Mouse (Mus musculus): ENCODE measurements around the gene Psmb7. TPM values are rescaled to one million over a fixed set of nuclear protein-coding genes. Genes with fewer than 3 reads are reported as not detected.
A peak's percentile ranks its signal among the peaks of the same experiment; 100 is the strongest.

Gene Psmb7
- polyA plus RNA-seq, 1 experiment from 2014 or later, result 220 TPM

DNA sequence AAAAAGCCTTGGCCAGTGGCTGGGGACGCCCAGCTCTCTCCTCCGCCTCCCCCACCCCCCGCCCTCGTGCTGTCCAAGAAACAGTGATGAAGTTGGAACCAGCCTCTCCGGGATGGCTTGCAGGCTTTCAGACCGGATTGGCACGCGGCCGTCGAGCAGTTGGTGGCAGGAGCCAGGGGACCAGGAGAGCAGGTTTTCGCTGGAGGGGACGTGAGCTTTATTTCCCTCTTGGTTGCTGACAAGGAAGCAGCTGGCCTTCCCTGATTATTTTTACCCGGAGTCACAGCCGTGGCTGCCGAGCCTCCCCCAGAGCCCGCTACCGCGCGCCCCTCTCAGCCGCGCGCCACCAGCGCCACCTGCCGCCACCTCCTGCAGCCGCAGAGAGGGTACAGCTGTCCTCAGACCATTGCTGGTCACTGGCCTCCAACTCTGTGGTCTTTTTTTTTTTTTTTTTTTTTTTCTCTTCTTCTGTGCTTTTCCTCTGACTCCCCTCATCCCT, 14.5 kb upstream of the Psmb7 start:
- peak; percentile 94 for ATAC-seq (replicated peaks; ENCODE audit: low FRiP score, low read depth)
- TF ChIP-seq CTCF (IDR thresholded peaks at IDR 0.05; ENCODE audit: low read depth), result peak; percentile 90
- Histone ChIP-seq H3K27me3 (ENCODE audit: insufficient read depth, low read length) (no peaks in the 10 kb centered on the region), H3K4me1 (replicated peaks; ENCODE audit: insufficient read depth, low read length) (no peaks in the 10 kb centered on the region), H3K9me3 (replicated peaks; ENCODE audit: low read length) (no peaks in the 10 kb centered on the region), H3K4me2 (ENCODE audit: low read length) (peak overlapping the region; percentile 56), H3K36me3 (ENCODE audit: insufficient read depth, low read length) (no peaks in the 10 kb centered on the region), H3K9ac (ENCODE audit: low read depth, low read length) (no peak overlapping the region), H3K4me3 (replicated peaks; ENCODE audit: low read depth, low read length) (peak overlapping the region; percentile 26), H3K27ac (no peak overlapping the region)
- under 1% methylated on average over 25 of the region's 25 CpGs for WGBS
- DNase-seq (ENCODE audit: low spot score), result peak; percentile 87

GRCm38 (mm10) chr2:38653694-38654093, 9.8 kb upstream of the Psmb7 start:
- no peak overlapping the region for H3K27ac ChIP-seq
- no peak for TF ChIP-seq CTCF (IDR thresholded peaks at IDR 0.05; ENCODE audit: low read depth)
- WGBS, result 87% methylated on average over 2 of the region's 2 CpGs
- no peak overlapping the region for H3K4me3 ChIP-seq (replicated peaks; ENCODE audit: low read depth, low read length)
- DNase-seq (ENCODE audit: low spot score) (no peak), ATAC-seq (replicated peaks; ENCODE audit: low FRiP score, low read depth) (no peak)
- no peak overlapping the region for H3K9ac ChIP-seq (ENCODE audit: low read depth, low read length)
- H3K4me2 ChIP-seq (ENCODE audit: low read length), result no peak overlapping the region
- H3K9me3 ChIP-seq (replicated peaks; ENCODE audit: low read length), result no peaks in the 10 kb centered on the region
- H3K4me1 ChIP-seq (replicated peaks; ENCODE audit: insufficient read depth, low read length), result no peaks in the 10 kb centered on the region
- H3K27me3 ChIP-seq (ENCODE audit: insufficient read depth, low read length), result no peaks in the 10 kb centered on the region
- H3K36me3 ChIP-seq (ENCODE audit: insufficient read depth, low read length), result no peaks in the 10 kb centered on the region

GRCm38 (mm10) chr2:38653293-38653619, 9.4 kb upstream of the Psmb7 start:
- no peak for TF ChIP-seq CTCF (IDR thresholded peaks at IDR 0.05; ENCODE audit: low read depth)
- ATAC-seq (replicated peaks; ENCODE audit: low FRiP score, low read depth) (no peak), DNase-seq (ENCODE audit: low spot score) (no peak)
- 95% methylated on average over 5 of the region's 5 CpGs for WGBS
- H3K36me3 ChIP-seq (ENCODE audit: insufficient read depth, low read length), result no peaks in the 10 kb centered on the region
- no peak overlapping the region for H3K9ac ChIP-seq (ENCODE audit: low read depth, low read length)
- no peaks in the 10 kb centered on the region for H3K9me3 ChIP-seq (replicated peaks; ENCODE audit: low read length)
- H3K4me3 ChIP-seq (replicated peaks; ENCODE audit: low read depth, low read length), result no peak overlapping the region
- H3K4me1 ChIP-seq (replicated peaks; ENCODE audit: insufficient read depth, low read length), result no peaks in the 10 kb centered on the region
- H3K27me3 ChIP-seq (ENCODE audit: insufficient read depth, low read length), result no peaks in the 10 kb centered on the region
- H3K27ac ChIP-seq, result no peak overlapping the region
- H3K4me2 ChIP-seq (ENCODE audit: low read length), result no peak overlapping the region

DNA sequence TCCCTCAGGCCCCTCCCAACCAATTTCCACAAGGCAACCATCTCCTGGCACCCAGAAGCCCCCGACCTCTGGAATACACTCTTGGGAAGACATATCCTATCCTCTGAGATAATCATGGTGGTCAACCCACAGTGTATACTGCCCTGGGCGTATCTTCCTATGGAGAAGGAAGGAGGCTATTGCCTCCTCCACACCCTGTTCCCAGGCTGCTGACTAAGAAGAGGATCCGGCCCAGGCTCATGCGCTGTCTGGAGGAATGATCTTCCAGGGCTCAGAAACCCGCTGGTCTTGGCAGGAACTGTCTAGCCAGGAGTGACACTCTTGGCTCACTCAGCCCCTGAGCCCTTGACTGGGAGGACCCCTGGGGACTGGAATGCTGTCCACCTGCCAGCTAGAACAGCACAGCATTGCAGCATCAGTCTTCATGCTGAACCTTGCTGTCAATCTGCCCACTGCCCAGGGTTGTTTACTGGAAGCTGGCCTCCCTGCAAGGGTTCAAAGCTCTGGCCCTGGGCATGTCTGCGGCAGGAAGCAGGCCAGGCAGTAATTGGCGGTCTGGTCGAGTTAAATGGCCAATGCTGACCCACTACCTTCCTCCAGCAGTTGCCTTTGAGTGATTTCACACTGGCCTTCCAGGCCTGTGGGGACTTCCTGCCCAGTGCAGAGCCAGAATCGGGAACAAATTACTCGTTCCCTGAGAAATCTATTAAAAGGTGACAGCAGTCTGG, 8.8 kb upstream of the Psmb7 start:
- no peak for ATAC-seq (replicated peaks; ENCODE audit: low FRiP score, low read depth)
- 55% methylated on average over 10 of the region's 10 CpGs for WGBS

DNA sequence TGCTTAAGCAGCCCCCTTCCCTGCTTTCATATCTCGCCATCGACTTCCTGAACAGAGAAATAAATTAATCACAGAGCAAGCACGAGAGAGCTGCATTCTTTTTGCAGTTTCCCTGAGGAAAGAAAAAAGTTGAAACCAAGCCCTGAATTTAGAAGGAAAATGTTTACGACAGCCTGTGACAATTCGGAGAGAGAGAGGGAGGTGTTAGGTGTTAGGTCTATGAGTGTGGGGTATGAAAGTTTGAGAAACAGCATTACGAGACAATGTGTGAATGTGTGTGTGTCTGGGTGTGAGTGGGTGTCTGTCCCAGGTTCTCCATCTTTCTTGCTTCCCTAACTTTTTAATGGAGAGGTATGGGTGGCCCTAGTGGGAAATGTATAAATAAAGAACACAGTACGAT, 8.2 kb upstream of the Psmb7 start:
- ATAC-seq (replicated peaks; ENCODE audit: low FRiP score, low read depth), result no peak
- no peaks in the 10 kb centered on the region for H3K9me3 ChIP-seq (replicated peaks; ENCODE audit: low read length)
- H3K4me2 ChIP-seq (ENCODE audit: low read length), result no peak overlapping the region
- no peak overlapping the region for H3K9ac ChIP-seq (ENCODE audit: low read depth, low read length)
- H3K4me1 ChIP-seq (replicated peaks; ENCODE audit: insufficient read depth, low read length), result no peaks in the 10 kb centered on the region
- no peaks in the 10 kb centered on the region for H3K27me3 ChIP-seq (ENCODE audit: insufficient read depth, low read length)
- no peak overlapping the region for H3K4me3 ChIP-seq (replicated peaks; ENCODE audit: low read depth, low read length)
- DNase-seq (ENCODE audit: low spot score), result no peak
- WGBS, result 66% methylated on average over 7 of the region's 7 CpGs
- no peak for TF ChIP-seq CTCF (IDR thresholded peaks at IDR 0.05; ENCODE audit: low read depth)
- H3K36me3 ChIP-seq (ENCODE audit: insufficient read depth, low read length), result no peaks in the 10 kb centered on the region
- H3K27ac ChIP-seq, result no peak overlapping the region

More for the DNA sequence above, 8.8 kb upstream of the Psmb7 start:
- no peak for TF ChIP-seq CTCF (IDR thresholded peaks at IDR 0.05; ENCODE audit: low read depth)
- no peak for DNase-seq (ENCODE audit: low spot score)
- Histone ChIP-seq H3K36me3 (ENCODE audit: insufficient read depth, low read length) (no peaks in the 10 kb centered on the region), H3K4me1 (replicated peaks; ENCODE audit: insufficient read depth, low read length) (no peaks in the 10 kb centered on the region), H3K27ac (no peak overlapping the region), H3K4me3 (replicated peaks; ENCODE audit: low read depth, low read length) (no peak overlapping the region), H3K9me3 (replicated peaks; ENCODE audit: low read length) (no peaks in the 10 kb centered on the region), H3K4me2 (ENCODE audit: low read length) (no peak overlapping the region), H3K27me3 (ENCODE audit: insufficient read depth, low read length) (no peaks in the 10 kb centered on the region), H3K9ac (ENCODE audit: low read depth, low read length) (no peak overlapping the region)

- TF ChIP-seq CTCF (IDR thresholded peaks at IDR 0.05; ENCODE audit: low read depth), result no peak
- H3K4me3 ChIP-seq (replicated peaks; ENCODE audit: low read depth, low read length), result no peak overlapping the region
- DNase-seq (ENCODE audit: low spot score) (no peak), ATAC-seq (replicated peaks; ENCODE audit: low FRiP score, low read depth) (no peak)
- no peak overlapping the region for H3K9ac ChIP-seq (ENCODE audit: low read depth, low read length)
- no peaks in the 10 kb centered on the region for H3K27me3 ChIP-seq (ENCODE audit: insufficient read depth, low read length)
- H3K4me1 ChIP-seq (replicated peaks; ENCODE audit: insufficient read depth, low read length), result no peaks in the 10 kb centered on the region
- no peaks in the 10 kb centered on the region for H3K36me3 ChIP-seq (ENCODE audit: insufficient read depth, low read length)
- no peak overlapping the region for H3K27ac ChIP-seq
- no peaks in the 10 kb centered on the region for H3K9me3 ChIP-seq (replicated peaks; ENCODE audit: low read length)
- H3K4me2 ChIP-seq (ENCODE audit: low read length), result no peak overlapping the region
- WGBS, result 71% methylated on average over 1 of the region's 1 CpGs
Measured at GRCm38 (mm10) chr2:38650340-38650739, 6.5 kb upstream of the Psmb7 start.

GRCm38 (mm10) chr2:38647661-38648060, 3.8 kb upstream of the Psmb7 start:
- 63% methylated on average over 7 of the region's 7 CpGs for WGBS

More at GRCm38 (mm10) chr2:38647661-38648060, 3.8 kb upstream of the Psmb7 start:
- Histone ChIP-seq H3K4me2 (ENCODE audit: low read length) (no peak overlapping the region), H3K9ac (ENCODE audit: low read depth, low read length) (no peak overlapping the region), H3K4me3 (replicated peaks; ENCODE audit: low read depth, low read length) (no peak overlapping the region), H3K9me3 (replicated peaks; ENCODE audit: low read length) (no peaks in the 10 kb centered on the region), H3K27me3 (ENCODE audit: insufficient read depth, low read length) (no peaks in the 10 kb centered on the region), H3K4me1 (replicated peaks; ENCODE audit: insufficient read depth, low read length) (peaks cover 4% of the 10 kb centered on the region; the same call in 1 of the 2 replicates), H3K27ac (no peak overlapping the region), H3K36me3 (ENCODE audit: insufficient read depth, low read length) (no peaks in the 10 kb centered on the region)
- TF ChIP-seq CTCF (IDR thresholded peaks at IDR 0.05; ENCODE audit: low read depth), result no peak
- DNase-seq (ENCODE audit: low spot score) (no peak), ATAC-seq (replicated peaks; ENCODE audit: low FRiP score, low read depth) (no peak)

Measured in kidney, postnatal 0 days (tissue).